Mouse (Mus musculus): ENCODE measurements at regions not wholly inside any gene's neighbourhood (a gene's known extent, or its start where the extent isn't known, plus 50 kb on each side); places are given as distances from the start of the nearest gene placed in this dataset.

- no peaks in the 10 kb centered on the region for H3K9me3 ChIP-seq (ENCODE audit: control insufficient read depth, low read length)
- H3K27ac ChIP-seq (ENCODE audit: low read depth, low read length), result no peak overlapping the region
- no peak for ATAC-seq (ENCODE audit: low read depth)
- H3K4me1 ChIP-seq (ENCODE audit: control insufficient read depth, insufficient read depth, low read length), result no peaks in the 10 kb centered on the region
- no peak overlapping the region for H3K4me3 ChIP-seq (ENCODE audit: low read depth, low read length)
- H3K27me3 ChIP-seq (ENCODE audit: control insufficient read depth, insufficient read depth, low read length), result no peaks in the 10 kb centered on the region
- no peak overlapping the region for H3K4me2 ChIP-seq (ENCODE audit: low read depth, low read length)
- WGBS, result 86% methylated on average over 3 of the region's 3 CpGs
- H3K9ac ChIP-seq (replicated peaks; ENCODE audit: low read depth, low read length), result no peak overlapping the region
- H3K36me3 ChIP-seq (ENCODE audit: control insufficient read depth, insufficient read depth, low read length), result no peaks in the 10 kb centered on the region
These were observed 246.7 kb upstream of the Adam34 start for GRCm38 (mm10) chr8:43956500-43956899.

- WGBS, result 50% methylated on average over 9 of the region's 9 CpGs
- Histone ChIP-seq H3K9me3 (ENCODE audit: control insufficient read depth, low read length) (no peaks in the 10 kb centered on the region), H3K27ac (ENCODE audit: low read depth, low read length) (no peak overlapping the region), H3K27me3 (ENCODE audit: control insufficient read depth, insufficient read depth, low read length) (no peaks in the 10 kb centered on the region), H3K4me1 (ENCODE audit: control insufficient read depth, insufficient read depth, low read length) (0 out of 2 replicates have a peak, but pooled peaks cover 3% of the 10 kb centered on the region), H3K36me3 (ENCODE audit: control insufficient read depth, insufficient read depth, low read length) (no peaks in the 10 kb centered on the region), H3K9ac (replicated peaks; ENCODE audit: low read depth, low read length) (no peak overlapping the region), H3K4me2 (ENCODE audit: low read depth, low read length) (0 out of 2 replicates have a peak overlapping the region, but pooled peaks have one; percentile 1), H3K4me3 (ENCODE audit: low read depth, low read length) (no peak overlapping the region)
- ATAC-seq (ENCODE audit: low read depth), result peak; percentile 41; the same call in 1 of the 2 replicates
These were observed 239.6 kb upstream of the Adam34 start for GRCm38 (mm10) chr8:43949224-43950021.

DNA sequence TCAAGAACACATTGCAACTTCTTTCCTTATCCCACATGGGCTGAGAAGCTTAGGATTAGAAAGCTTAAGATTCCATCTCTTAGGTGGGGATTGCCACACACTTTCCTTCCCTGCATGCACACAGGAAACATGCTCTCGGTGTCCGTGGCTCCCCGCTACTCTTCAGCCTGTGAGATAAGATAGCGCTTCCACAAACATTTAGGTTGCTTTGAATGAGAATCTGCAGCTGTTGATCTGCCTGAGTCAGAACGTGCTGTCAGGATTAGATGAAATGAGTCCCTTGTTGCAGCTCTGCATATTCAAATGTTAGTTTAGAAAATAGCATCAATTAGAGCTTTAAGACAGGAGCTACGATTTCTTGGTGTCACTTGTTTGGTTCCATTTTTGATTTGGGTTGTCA is 239.0 kb upstream of the Adam34 start:
- H3K9ac ChIP-seq (replicated peaks; ENCODE audit: low read depth, low read length), result no peak overlapping the region

DNA sequence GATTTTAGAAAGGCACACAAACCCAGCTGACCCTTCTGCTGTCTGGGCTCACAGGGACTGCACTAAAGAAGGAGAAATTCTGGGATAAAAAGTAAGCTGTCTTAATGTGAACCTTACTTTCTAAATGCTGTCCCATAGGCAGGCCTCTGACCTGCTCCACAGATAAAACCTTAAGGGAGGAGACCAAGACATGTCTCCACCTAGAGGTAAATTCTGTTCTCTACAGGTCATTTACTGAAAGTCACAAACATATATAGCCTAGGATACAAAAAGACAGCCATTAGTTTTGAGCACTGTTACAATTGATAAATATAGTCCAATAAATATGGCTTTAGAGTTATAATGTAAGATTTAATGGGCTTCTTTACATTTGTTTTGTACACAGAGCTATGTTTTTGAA is 221.9 kb upstream of the Adam34 start:
- Histone ChIP-seq H3K9me3 (ENCODE audit: control insufficient read depth, low read length) (no peaks in the 10 kb centered on the region), H3K9ac (replicated peaks; ENCODE audit: low read depth, low read length) (no peak overlapping the region), H3K4me2 (ENCODE audit: low read depth, low read length) (no peak overlapping the region), H3K4me1 (ENCODE audit: control insufficient read depth, insufficient read depth, low read length) (no peaks in the 10 kb centered on the region), H3K4me3 (ENCODE audit: low read depth, low read length) (no peak overlapping the region), H3K27me3 (ENCODE audit: control insufficient read depth, insufficient read depth, low read length) (no peaks in the 10 kb centered on the region), H3K36me3 (ENCODE audit: control insufficient read depth, insufficient read depth, low read length) (no peaks in the 10 kb centered on the region), H3K27ac (ENCODE audit: low read depth, low read length) (no peak overlapping the region)
- ATAC-seq (ENCODE audit: low read depth), result no peak

More for the DNA sequence above, 239.0 kb upstream of the Adam34 start:
- Histone ChIP-seq H3K27ac (ENCODE audit: low read depth, low read length) (no peak overlapping the region), H3K4me1 (ENCODE audit: control insufficient read depth, insufficient read depth, low read length) (0 out of 2 replicates have a peak, but pooled peaks cover 3% of the 10 kb centered on the region), H3K4me2 (ENCODE audit: low read depth, low read length) (0 out of 2 replicates have a peak overlapping the region, but pooled peaks have one; percentile 1), H3K27me3 (ENCODE audit: control insufficient read depth, insufficient read depth, low read length) (no peaks in the 10 kb centered on the region), H3K9me3 (ENCODE audit: control insufficient read depth, low read length) (no peaks in the 10 kb centered on the region), H3K36me3 (ENCODE audit: control insufficient read depth, insufficient read depth, low read length) (no peaks in the 10 kb centered on the region), H3K4me3 (ENCODE audit: low read depth, low read length) (no peak overlapping the region)
- WGBS, result 27% methylated on average over 6 of the region's 6 CpGs
- no peak for ATAC-seq (ENCODE audit: low read depth)

DNA sequence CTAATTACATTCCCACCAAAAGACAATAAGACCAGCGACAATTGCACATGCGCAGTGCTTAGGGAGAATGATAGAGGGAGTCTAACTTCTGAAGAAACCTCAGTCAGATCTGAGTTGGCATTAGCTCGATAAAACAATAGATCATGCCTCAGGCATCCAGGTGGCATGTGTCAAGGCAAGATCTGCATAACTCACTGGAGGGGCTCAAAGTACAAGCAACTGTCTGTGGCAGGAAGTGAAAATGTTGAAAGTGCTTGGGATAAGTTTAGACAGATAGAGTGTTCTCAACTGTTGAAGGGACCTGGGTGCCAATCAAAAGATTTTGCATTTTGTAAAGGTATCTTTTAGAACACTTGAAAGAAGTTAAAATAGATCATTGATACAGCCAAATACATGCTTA is 213.1 kb upstream of the Adam34 start:
- Histone ChIP-seq H3K4me3 (ENCODE audit: low read depth, low read length) (no peak overlapping the region), H3K27ac (ENCODE audit: low read depth, low read length) (no peak overlapping the region), H3K4me1 (ENCODE audit: control insufficient read depth, insufficient read depth, low read length) (no peaks in the 10 kb centered on the region), H3K4me2 (ENCODE audit: low read depth, low read length) (no peak overlapping the region), H3K36me3 (ENCODE audit: control insufficient read depth, insufficient read depth, low read length) (no peaks in the 10 kb centered on the region), H3K9ac (replicated peaks; ENCODE audit: low read depth, low read length) (no peak overlapping the region), H3K27me3 (ENCODE audit: control insufficient read depth, insufficient read depth, low read length) (no peaks in the 10 kb centered on the region), H3K9me3 (ENCODE audit: control insufficient read depth, low read length) (no peaks in the 10 kb centered on the region)
- 85% methylated on average over 3 of the region's 3 CpGs for WGBS
- no peak for ATAC-seq (ENCODE audit: low read depth)

DNA sequence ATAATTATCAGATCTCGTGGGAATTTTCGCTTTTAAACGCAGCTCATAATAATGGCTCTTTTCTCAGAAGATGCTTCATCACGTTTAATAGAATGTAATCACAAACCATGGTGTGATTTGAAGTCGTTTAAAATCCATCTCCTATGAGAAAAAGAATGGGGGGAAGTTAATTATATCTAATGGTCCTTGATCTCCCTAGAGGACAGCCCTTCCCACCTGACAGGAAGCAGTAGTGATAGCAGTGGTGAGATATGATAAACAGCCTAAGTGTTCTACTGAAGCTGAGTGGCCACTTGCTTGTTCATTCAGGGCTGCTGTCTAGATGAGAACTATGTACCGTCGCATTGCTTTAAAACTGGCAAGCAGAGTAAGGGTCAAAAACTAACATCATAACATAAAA is 211.4 kb upstream of the Adam34 start:
- Histone ChIP-seq H3K9ac (replicated peaks; ENCODE audit: low read depth, low read length) (no peak overlapping the region), H3K27ac (ENCODE audit: low read depth, low read length) (no peak overlapping the region), H3K27me3 (ENCODE audit: control insufficient read depth, insufficient read depth, low read length) (no peaks in the 10 kb centered on the region), H3K36me3 (ENCODE audit: control insufficient read depth, insufficient read depth, low read length) (no peaks in the 10 kb centered on the region), H3K4me2 (ENCODE audit: low read depth, low read length) (no peak overlapping the region), H3K4me1 (ENCODE audit: control insufficient read depth, insufficient read depth, low read length) (no peaks in the 10 kb centered on the region), H3K4me3 (ENCODE audit: low read depth, low read length) (no peak overlapping the region), H3K9me3 (ENCODE audit: control insufficient read depth, low read length) (no peaks in the 10 kb centered on the region)
- peak; percentile 54; the same call in 1 of the 2 replicates for ATAC-seq (ENCODE audit: low read depth)
- 56% methylated on average over 7 of the region's 7 CpGs for WGBS

DNA sequence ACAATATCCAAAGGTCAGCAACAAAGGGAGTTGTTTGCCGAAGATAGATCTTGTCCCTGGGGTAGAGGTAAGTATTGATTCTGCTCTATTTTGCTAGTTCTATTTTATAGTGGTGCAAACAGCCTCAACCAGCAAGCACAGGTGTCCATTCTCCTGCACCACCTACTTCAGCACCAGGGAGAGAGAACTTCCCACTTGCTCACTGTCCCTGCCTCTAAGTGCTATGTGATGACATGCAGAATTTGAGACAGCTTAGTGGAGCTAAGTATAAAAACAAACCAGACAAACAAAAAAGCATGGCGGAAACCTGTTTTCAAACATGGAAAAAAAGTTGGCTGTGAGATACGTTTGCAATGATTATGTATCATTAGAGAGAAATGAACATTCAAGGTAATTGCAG is 196.3 kb upstream of the Adam34 start:
- no peak overlapping the region for H3K9ac ChIP-seq (replicated peaks; ENCODE audit: low read depth, low read length)
- H3K4me1 ChIP-seq (ENCODE audit: control insufficient read depth, insufficient read depth, low read length), result no peaks in the 10 kb centered on the region
- H3K4me2 ChIP-seq (ENCODE audit: low read depth, low read length), result no peak overlapping the region
- no peaks in the 10 kb centered on the region for H3K27me3 ChIP-seq (ENCODE audit: control insufficient read depth, insufficient read depth, low read length)
- H3K9me3 ChIP-seq (ENCODE audit: control insufficient read depth, low read length), result no peaks in the 10 kb centered on the region
- ATAC-seq (ENCODE audit: low read depth), result no peak
- no peak overlapping the region for H3K27ac ChIP-seq (ENCODE audit: low read depth, low read length)
- H3K4me3 ChIP-seq (ENCODE audit: low read depth, low read length), result no peak overlapping the region
- no peaks in the 10 kb centered on the region for H3K36me3 ChIP-seq (ENCODE audit: control insufficient read depth, insufficient read depth, low read length)
- WGBS, result 75% methylated on average over 3 of the region's 3 CpGs

DNA sequence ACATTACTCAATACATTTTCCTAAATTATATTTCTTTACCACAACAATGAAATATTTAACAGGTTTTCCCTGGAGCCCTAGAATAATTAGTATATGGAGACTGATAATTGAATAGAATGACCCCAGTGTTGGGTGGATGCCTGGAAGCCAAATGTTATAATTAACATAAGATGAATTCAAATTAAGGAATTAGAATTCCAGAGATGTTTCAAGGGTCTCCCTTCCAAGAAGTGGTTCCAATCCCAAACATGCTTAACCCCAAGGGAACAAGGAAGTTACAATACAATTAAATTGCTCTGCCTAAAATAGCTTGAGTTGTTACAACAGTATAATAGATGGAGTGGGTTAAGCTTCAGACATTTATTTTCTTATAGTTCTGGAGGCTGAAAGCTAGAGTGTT is 185.3 kb upstream of the Adam34 start:
- Histone ChIP-seq H3K36me3 (ENCODE audit: control insufficient read depth, insufficient read depth, low read length) (no peaks in the 10 kb centered on the region), H3K4me2 (ENCODE audit: low read depth, low read length) (no peak overlapping the region), H3K4me1 (ENCODE audit: control insufficient read depth, insufficient read depth, low read length) (no peaks in the 10 kb centered on the region), H3K9ac (replicated peaks; ENCODE audit: low read depth, low read length) (no peak overlapping the region), H3K4me3 (ENCODE audit: low read depth, low read length) (no peak overlapping the region), H3K27me3 (ENCODE audit: control insufficient read depth, insufficient read depth, low read length) (no peaks in the 10 kb centered on the region), H3K27ac (ENCODE audit: low read depth, low read length) (no peak overlapping the region), H3K9me3 (ENCODE audit: control insufficient read depth, low read length) (no peaks in the 10 kb centered on the region)
- ATAC-seq (ENCODE audit: low read depth), result no peak

DNA sequence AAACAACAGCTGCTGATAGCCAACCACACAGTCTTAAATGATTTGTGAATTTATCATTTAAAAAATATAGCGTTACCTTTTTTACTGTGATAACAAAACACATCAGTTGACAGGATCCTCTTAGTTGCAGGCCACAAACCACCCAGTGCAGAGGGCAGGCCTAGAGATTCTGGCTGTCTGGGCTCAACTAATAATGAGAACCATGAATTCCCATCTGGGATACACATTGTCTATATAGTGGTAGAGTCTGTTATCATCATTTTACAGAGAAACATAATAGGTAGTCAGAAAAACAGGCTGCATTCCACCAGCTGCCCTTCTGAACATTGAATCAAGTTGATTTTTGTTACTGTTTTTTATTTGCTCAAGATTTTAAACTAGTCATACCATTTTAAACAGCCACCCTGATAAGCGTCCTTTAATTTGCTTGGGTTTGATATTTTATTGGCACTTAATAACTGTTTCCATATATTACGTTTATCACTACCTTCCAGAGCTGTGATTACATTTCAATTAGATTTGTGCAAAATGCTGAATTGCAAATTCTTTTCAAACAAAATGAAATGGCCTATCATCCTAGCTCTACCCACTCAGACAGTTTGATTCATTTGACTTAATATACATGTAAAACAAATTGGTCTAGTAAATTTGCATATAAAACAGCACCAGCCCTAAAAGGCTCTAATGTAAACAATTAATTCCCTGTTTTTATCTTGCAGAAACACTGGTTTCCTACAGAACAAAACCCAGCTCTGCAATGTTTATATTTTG is 144.2 kb upstream of the Adam34 start:
- Histone ChIP-seq H3K27me3 (ENCODE audit: control insufficient read depth, insufficient read depth, low read length) (no peaks in the 10 kb centered on the region), H3K36me3 (ENCODE audit: control insufficient read depth, insufficient read depth, low read length) (no peaks in the 10 kb centered on the region), H3K27ac (ENCODE audit: low read depth, low read length) (no peak overlapping the region), H3K4me3 (ENCODE audit: low read depth, low read length) (no peak overlapping the region), H3K9me3 (ENCODE audit: control insufficient read depth, low read length) (no peaks in the 10 kb centered on the region), H3K4me2 (ENCODE audit: low read depth, low read length) (no peak overlapping the region), H3K4me1 (ENCODE audit: control insufficient read depth, insufficient read depth, low read length) (no peaks in the 10 kb centered on the region), H3K9ac (replicated peaks; ENCODE audit: low read depth, low read length) (no peak overlapping the region)
- no peak for ATAC-seq (ENCODE audit: low read depth)
- 62% methylated on average over 3 of the region's 3 CpGs for WGBS
